Mouse (Mus musculus): ENCODE data around the gene Platr17. TPM values are rescaled to one million over a fixed set of nuclear protein-coding genes. Genes with fewer than 3 reads are reported as not detected.

Platr17 gene
- total and polyA plus RNA-seq, 3 experiments = not detected

DNA sequence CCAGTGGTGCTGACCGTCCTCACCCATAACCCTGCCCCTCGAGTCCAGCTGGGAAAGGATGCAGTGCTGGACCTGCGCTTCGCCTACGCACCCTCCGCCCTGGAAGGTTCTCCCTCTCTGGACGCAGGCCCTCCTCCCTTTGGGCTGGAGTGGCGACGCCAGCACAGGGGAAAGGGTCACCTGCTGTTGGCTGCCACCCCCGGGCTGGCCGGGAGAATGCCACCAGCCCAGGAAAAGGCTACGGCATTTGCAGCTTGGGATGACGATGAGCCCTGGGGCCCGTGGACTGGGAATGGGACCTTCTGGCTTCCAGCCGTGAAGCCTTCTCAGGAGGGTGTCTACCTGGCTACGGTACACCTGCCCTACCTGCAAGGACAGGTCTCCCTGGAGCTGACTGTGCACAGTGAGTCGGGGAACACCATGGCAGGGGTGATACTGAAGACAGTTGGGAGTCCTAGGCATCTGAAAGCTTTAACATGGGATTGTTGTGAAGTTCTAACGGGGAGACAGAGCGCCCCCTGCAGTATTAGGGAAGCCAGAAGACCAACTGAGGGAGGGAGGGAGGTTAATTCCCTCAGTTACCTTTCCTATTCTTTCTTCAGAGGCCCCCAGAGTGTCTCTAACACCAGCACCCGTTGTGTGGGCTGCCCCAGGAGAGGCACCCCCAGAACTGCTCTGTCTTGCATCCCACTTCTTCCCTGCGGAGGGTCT lies 20.6 kb downstream of the Platr17 start:
- Histone ChIP-seq H3K4me2 (ENCODE audit: insufficient read depth, low read depth, poor library complexity, severe bottlenecking) (no peak overlapping the region), H3K27me3 (replicated peaks) (no peaks in the 10 kb centered on the region), H3K79me2 (replicated peaks; ENCODE audit: control insufficient read depth, extremely low read depth, insufficient read depth, poor library complexity, severe bottlenecking) (peaks cover 24% of the 10 kb centered on the region), H3K27ac (ENCODE audit: insufficient read depth, low read depth) (no peak overlapping the region), H3K9me3 (replicated peaks; ENCODE audit: low read length) (peaks cover 3% of the 10 kb centered on the region), H3K4me1 (ENCODE audit: control insufficient read depth in 1 of 2, insufficient read depth in 2 of 2) (peaks cover 5 to 24% of the 10 kb centered on the region in 2 experiments; a peak in 3 of 4 replicates), H3K36me3 (replicated peaks in 1 of 2; ENCODE audit: control insufficient read depth in 1 of 2, insufficient read depth in 1 of 2, low read length in 1 of 2) (peaks cover 61 to 78% of the 10 kb centered on the region in 2 experiments), H3K9ac (ENCODE audit: insufficient read depth, low read depth) (no peak overlapping the region), H3K4me3 (replicated peaks in 1 of 3; ENCODE audit: low read depth in 2 of 3, low read length in 2 of 3, poor library complexity in 1 of 3) (no peak overlapping the region)
- DNase-seq (ENCODE audit: extremely low read depth) = no peak
- dilution Hi-C loops (cut with MboI; ENCODE audit: extremely low pct_ligation_motif_present, extremely low pct_unique_long_range_greater_than_20kb, low sequenced_read_pairs) = no loop called here
- TF ChIP-seq CTCF (conservative IDR thresholded peaks at IDR 0.05 in 1 of 2, IDR thresholded peaks at IDR 0.05 in 1 of 2; ENCODE audit: low read depth in 2 of 2, low read length in 2 of 2) = peak in 1 of 2 experiments; percentile 37; a peak in 2 of 4 replicates
- no peak for TF ChIP-seq CHD1 (IDR thresholded peaks at IDR 0.05; ENCODE audit: low read depth, low read length)
- TF ChIP-seq CHD2 (IDR thresholded peaks at IDR 0.05; ENCODE audit: low read length) = no peak
- no peak for TF ChIP-seq POLR2AphosphoS2 (IDR thresholded peaks at IDR 0.05; ENCODE audit: low read depth, low read length)
- TF ChIP-seq MAFK (IDR thresholded peaks at IDR 0.05; ENCODE audit: insufficient replicate concordance, low read length) = no peak
- in situ Hi-C loops (cut with MboI; ENCODE audit: low pct_ligation_motif_present, low pct_unique_long_range_greater_than_20kb, low sequenced_read_pairs) = no loop called here

- dilution Hi-C loops (cut with MboI; ENCODE audit: extremely low pct_ligation_motif_present, extremely low pct_unique_long_range_greater_than_20kb, low sequenced_read_pairs) (no loop called here), in situ Hi-C loops (cut with MboI; ENCODE audit: low pct_ligation_motif_present, low pct_unique_long_range_greater_than_20kb, low sequenced_read_pairs) (no loop called here)
- H3K9ac ChIP-seq (ENCODE audit: insufficient read depth, low read depth) = no peak overlapping the region
- H3K4me2 ChIP-seq (ENCODE audit: insufficient read depth, low read depth, poor library complexity, severe bottlenecking) = no peak overlapping the region
- no peak for DNase-seq (ENCODE audit: extremely low read depth)
- peaks cover 3% of the 10 kb centered on the region for H3K9me3 ChIP-seq (replicated peaks; ENCODE audit: low read length)
- H3K79me2 ChIP-seq (replicated peaks; ENCODE audit: control insufficient read depth, extremely low read depth, insufficient read depth, poor library complexity, severe bottlenecking) = peaks cover 16% of the 10 kb centered on the region
- TF ChIP-seq SMC3 (IDR thresholded peaks at IDR 0.05; ENCODE audit: low read depth, low read length) = peak; percentile 47
- TF ChIP-seq JUN (IDR thresholded peaks at IDR 0.05; ENCODE audit: insufficient read depth, low read depth, low read length) = no peak
- TF ChIP-seq CTCF (conservative IDR thresholded peaks at IDR 0.05 in 1 of 2, IDR thresholded peaks at IDR 0.05 in 1 of 2; ENCODE audit: low read depth in 2 of 2, low read length in 2 of 2) = peak in 1 of 2 experiments; percentile 61; a peak in 2 of 4 replicates
- TF ChIP-seq RAD21 (IDR thresholded peaks at IDR 0.05; ENCODE audit: low read depth, low read length) = peak; percentile 59
- no peak for TF ChIP-seq POLR2AphosphoS2 (IDR thresholded peaks at IDR 0.05; ENCODE audit: low read depth, low read length)
- TF ChIP-seq HCFC1 (IDR thresholded peaks at IDR 0.05; ENCODE audit: low read depth, low read length) = no peak
- TF ChIP-seq ELF1 (IDR thresholded peaks at IDR 0.05; ENCODE audit: low read depth, low read length) = no peak
- TF ChIP-seq NELFE (IDR thresholded peaks at IDR 0.05; ENCODE audit: low read depth, low read length) = no peak
- TF ChIP-seq TCF12 (IDR thresholded peaks at IDR 0.05; ENCODE audit: low read depth, low read length) = no peak
- H3K36me3 ChIP-seq (replicated peaks in 1 of 2; ENCODE audit: control insufficient read depth in 1 of 2, insufficient read depth in 1 of 2, low read length in 1 of 2) = peaks cover 60 to 72% of the 10 kb centered on the region in 2 experiments
- no peak overlapping the region for H3K4me3 ChIP-seq (replicated peaks in 1 of 3; ENCODE audit: low read depth in 2 of 3, low read length in 2 of 3, poor library complexity in 1 of 3)
- no peak overlapping the region for H3K27ac ChIP-seq (ENCODE audit: insufficient read depth, low read depth)
- H3K4me1 ChIP-seq (ENCODE audit: control insufficient read depth in 1 of 2, insufficient read depth in 2 of 2) = peaks cover 6 to 21% of the 10 kb centered on the region in 2 experiments
- H3K27me3 ChIP-seq (replicated peaks) = no peaks in the 10 kb centered on the region
Measured at GRCm38 (mm10) chr17:33926207-33926932, 21.4 kb downstream of the Platr17 start.

Measured in CH12.LX (cell line).